In the genomic region with DNA sequence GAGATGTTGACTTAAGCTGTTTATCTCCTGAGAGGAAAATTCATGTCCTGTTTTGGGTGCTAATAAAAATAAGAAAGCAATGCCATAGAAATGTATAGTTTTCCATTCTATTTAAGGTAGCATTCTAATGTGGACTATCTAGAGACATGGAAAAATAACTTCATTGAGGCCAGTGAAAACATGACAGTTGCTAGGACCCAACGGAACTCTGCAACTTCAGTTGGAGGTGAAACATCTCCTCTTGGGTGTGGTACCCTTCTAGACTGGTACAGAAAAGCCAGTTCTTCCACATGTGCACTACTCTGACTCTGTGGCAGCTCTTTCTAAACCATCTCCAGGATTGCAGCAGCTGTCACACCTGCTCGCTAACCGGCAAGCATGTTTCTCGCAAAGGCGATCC, we compare ENCODE assay signal across 17 mouse cellular contexts. TPM values are rescaled to one million over a fixed set of nuclear protein-coding genes. Genes with fewer than 3 reads are reported as not detected.
"Had no signal": no experiment of that assay in that cellular context is flagged by ENCODE, and none has a peak within 500 bp of the region (broad histone marks: within the 10 kb centered on the region; RNA-seq: fewer than 3 reads in every experiment).

Gene Capns2 (plus strand): TSS at position 301 of the 400 bp plus-strand sequence.

- H3K36me3 ChIP-seq: midbrain, embryonic 13.5 days; midbrain, embryonic 15.5 days; neural tube, embryonic 12.5 days; stomach, embryonic 15.5 days had no signal

- H3K27me3 ChIP-seq: midbrain, embryonic 13.5 days; midbrain, embryonic 15.5 days; neural tube, embryonic 12.5 days; stomach, embryonic 15.5 days had no signal

- H3K4me1 ChIP-seq: midbrain, embryonic 13.5 days; midbrain, embryonic 15.5 days; neural tube, embryonic 12.5 days; stomach, embryonic 15.5 days had no signal

- H3K9ac ChIP-seq: liver, embryonic 14.5 days; lung, embryonic 14.5 days; midbrain, embryonic 13.5 days; midbrain, embryonic 15.5 days; neural tube, embryonic 12.5 days; stomach, embryonic 15.5 days had no signal

- H3K4me2 ChIP-seq: lung, embryonic 14.5 days; midbrain, embryonic 11.5 days; midbrain, embryonic 13.5 days; midbrain, embryonic 15.5 days; neural tube, embryonic 12.5 days; stomach, embryonic 15.5 days had no signal

- DNase-seq: lung, adult 18-20 months; lung, embryonic 14.5 days; lung, postnatal 10 days; lung, postnatal 4 days; retina, postnatal 1 day; right cerebral cortex, postnatal 14 days; thymus, adult 2 months; thymus, postnatal 25 days; thymus, postnatal 4 days had no signal

- H3K4me3 ChIP-seq: midbrain, embryonic 13.5 days; midbrain, embryonic 15.5 days; neural tube, embryonic 12.5 days; stomach, embryonic 15.5 days had no signal

- ATAC-seq: midbrain, embryonic 13.5 days; midbrain, embryonic 15.5 days had no signal

- H3K27ac ChIP-seq: liver, embryonic 14.5 days; midbrain, embryonic 13.5 days; midbrain, embryonic 15.5 days; neural tube, embryonic 12.5 days; stomach, embryonic 15.5 days had no signal

- H3K9me3 ChIP-seq: midbrain, embryonic 13.5 days; midbrain, embryonic 15.5 days; neural tube, embryonic 12.5 days; stomach, embryonic 15.5 days had no signal

RNA-seq across cellular contexts. Expression of gene Capns2, which starts in this region (rescaled TPM):
- total RNA-seq: megakaryocyte-erythroid progenitor cell, adult 5-6 weeks had no signal
- polyA plus RNA-seq: liver, embryonic 16.5 days had no signal
